Mouse (Mus musculus) thymus, adult 2 months (tissue): ENCODE data around the gene Defb5.

Experiments used
- CTCF ChIP-seq: fragments of 200-500 bp; IDR thresholded peaks from 2 replicates; pipeline ENCODE4 v1.5.1; 2012; ENCODE audit warnings: mild to moderate bottlenecking, control low read depth, low read length, moderate library complexity, borderline replicate concordance; ENCODE audit not compliant: control insufficient read depth, poor library complexity, insufficient read depth; ENCODE audit errors: extremely low read depth
- POLR2A ChIP-seq: fragments of 200-500 bp; IDR thresholded peaks from 2 replicates; pipeline ENCODE4 v1.6.1; 2012; ENCODE audit warnings: mild to moderate bottlenecking, low read length, control low read depth, moderate library complexity; ENCODE audit not compliant: control insufficient read depth, poor library complexity, insufficient read depth; ENCODE audit errors: extremely low read depth

DNA sequence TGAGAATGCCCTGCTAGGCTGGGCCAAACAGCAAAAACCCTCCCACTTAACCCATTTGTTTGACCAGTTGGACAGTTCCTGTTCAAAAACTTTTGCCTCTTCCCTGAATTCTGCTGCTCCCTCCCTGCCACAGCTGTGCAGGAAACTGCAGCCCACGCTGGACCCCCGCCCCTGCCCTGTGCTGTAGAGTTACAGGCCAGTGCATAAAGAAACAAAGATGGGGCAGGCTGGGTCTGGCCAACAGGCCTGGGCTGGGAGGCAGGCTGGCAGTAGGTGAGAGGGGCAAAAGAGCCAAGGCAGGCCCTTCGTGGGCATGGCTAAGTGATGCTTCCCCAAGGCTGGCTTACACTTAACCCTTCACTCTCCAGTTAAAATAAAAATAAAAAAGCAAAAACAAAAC, 12.3 kb downstream of the Defb5 start:
- TF ChIP-seq CTCF = no peak
- TF ChIP-seq POLR2A = no peak
